Mouse (Mus musculus): ENCODE measurements at regions not wholly inside any gene's neighbourhood (a gene's known extent, or its start where the extent isn't known, plus 50 kb on each side); places are given as distances from the start of the nearest gene placed in this dataset.

DNA sequence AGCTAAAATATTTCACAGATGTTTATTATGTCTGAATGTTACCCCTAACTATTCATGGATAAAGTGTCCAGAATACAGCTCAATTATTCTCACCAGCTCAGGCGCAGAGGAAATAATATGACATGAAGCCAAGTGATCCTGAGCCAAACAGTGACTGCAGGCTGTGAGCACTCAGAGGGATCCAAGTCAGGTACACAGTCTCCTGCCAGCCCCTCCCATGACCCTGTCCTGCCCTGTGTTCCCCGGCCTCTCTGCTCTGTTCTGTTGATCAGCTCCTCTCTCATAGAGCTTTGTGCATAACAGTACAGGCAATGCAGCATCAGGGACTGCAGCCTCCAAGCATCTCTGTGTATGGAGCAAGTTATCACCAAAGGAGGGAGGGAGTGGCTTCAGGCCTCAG is 190.7 kb downstream of the Tgfb2 start:
- no peak overlapping the region for H3K9ac ChIP-seq (ENCODE audit: control insufficient read depth, low read depth, low read length, poor library complexity, severe bottlenecking)
- no peak overlapping the region for H3K27ac ChIP-seq (ENCODE audit: control insufficient read depth, low read depth, low read length)
- H3K9me3 ChIP-seq (replicated peaks; ENCODE audit: insufficient read depth, low read length), result no peaks in the 10 kb centered on the region
- no peaks in the 10 kb centered on the region for H3K36me3 ChIP-seq (ENCODE audit: control insufficient read depth in 1 of 2, insufficient read depth in 2 of 2, low read length in 2 of 2)
- no peaks in the 10 kb centered on the region for H3K27me3 ChIP-seq (ENCODE audit: control insufficient read depth in 1 of 2, insufficient read depth in 2 of 2, low read length in 2 of 2)
- DNase-seq (ENCODE audit: low read depth, low spot score), result no peak
- no peak for TF ChIP-seq CHD1 (IDR thresholded peaks at IDR 0.05; ENCODE audit: low read depth, low read length)
- no peak for TF ChIP-seq TAL1 (IDR thresholded peaks at IDR 0.05; ENCODE audit: low read length)
- H3K79me2 ChIP-seq (ENCODE audit: control insufficient read depth, insufficient read depth, low read length, poor library complexity), result no peaks in the 10 kb centered on the region
- no peak overlapping the region for H3K4me3 ChIP-seq (ENCODE audit: control insufficient read depth in 1 of 2, insufficient read depth in 1 of 2, low read depth in 2 of 2, low read length in 2 of 2)
- H3K4me1 ChIP-seq (ENCODE audit: control insufficient read depth in 1 of 2, insufficient read depth in 2 of 2, low read length in 2 of 2), result no peaks in the 10 kb centered on the region

DNA sequence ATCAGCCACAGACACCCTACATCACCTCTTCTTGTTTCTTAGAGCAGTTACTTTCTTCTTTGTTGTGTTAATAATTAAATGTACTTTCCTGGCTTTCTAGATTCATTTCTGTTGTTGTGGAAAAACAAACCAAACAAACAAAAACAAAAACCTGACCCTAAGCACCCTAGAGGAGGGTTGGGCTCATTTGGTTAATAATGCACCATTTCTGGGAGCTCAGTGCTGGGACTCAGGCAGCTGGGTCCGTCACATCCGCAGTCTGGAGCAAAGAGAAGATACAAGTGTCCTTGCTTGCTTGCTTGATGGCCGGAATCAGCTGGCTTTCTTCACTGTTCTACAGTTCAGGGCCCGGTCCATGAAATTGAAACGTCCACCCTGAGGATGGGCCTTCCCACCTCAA is 191.9 kb downstream of the Tgfb2 start:
- Histone ChIP-seq H3K36me3 (ENCODE audit: control insufficient read depth in 1 of 2, insufficient read depth in 2 of 2, low read length in 2 of 2) (no peaks in the 10 kb centered on the region), H3K27ac (ENCODE audit: control insufficient read depth, low read depth, low read length) (no peak overlapping the region), H3K4me3 (ENCODE audit: control insufficient read depth in 1 of 2, insufficient read depth in 1 of 2, low read depth in 2 of 2, low read length in 2 of 2) (no peak overlapping the region), H3K4me1 (ENCODE audit: control insufficient read depth in 1 of 2, insufficient read depth in 2 of 2, low read length in 2 of 2) (no peaks in the 10 kb centered on the region), H3K27me3 (ENCODE audit: control insufficient read depth in 1 of 2, insufficient read depth in 2 of 2, low read length in 2 of 2) (no peaks in the 10 kb centered on the region), H3K79me2 (ENCODE audit: control insufficient read depth, insufficient read depth, low read length, poor library complexity) (no peaks in the 10 kb centered on the region), H3K9me3 (replicated peaks; ENCODE audit: insufficient read depth, low read length) (no peaks in the 10 kb centered on the region), H3K9ac (ENCODE audit: control insufficient read depth, low read depth, low read length, poor library complexity, severe bottlenecking) (no peak overlapping the region)
- TF ChIP-seq KAT2A (conservative IDR thresholded peaks at IDR 0.05; ENCODE audit: low read depth, low read length) (no peak), E2F4 (IDR thresholded peaks at IDR 0.05; ENCODE audit: borderline replicate concordance, low read depth, low read length) (no peak), POLR2AphosphoS2 (IDR thresholded peaks at IDR 0.05; ENCODE audit: low read length) (no peak), TCF12 (IDR thresholded peaks at IDR 0.05; ENCODE audit: low read depth, low read length) (no peak), RAD21 (IDR thresholded peaks at IDR 0.05; ENCODE audit: low read depth, low read length) (no peak), SIN3A (IDR thresholded peaks at IDR 0.05; ENCODE audit: low read length) (no peak), BHLHE40 (IDR thresholded peaks at IDR 0.05; ENCODE audit: borderline replicate concordance, low read depth, low read length) (no peak), MXI1 (IDR thresholded peaks at IDR 0.05; ENCODE audit: low read depth, low read length) (no peak), MEF2A (IDR thresholded peaks at IDR 0.05; ENCODE audit: extremely low read depth, insufficient replicate concordance, low read depth, low read length, poor library complexity, severe bottlenecking) (no peak), CHD1 (IDR thresholded peaks at IDR 0.05; ENCODE audit: low read depth, low read length) (no peak)
- DNase-seq (ENCODE audit: low read depth, low spot score), result no peak

DNA sequence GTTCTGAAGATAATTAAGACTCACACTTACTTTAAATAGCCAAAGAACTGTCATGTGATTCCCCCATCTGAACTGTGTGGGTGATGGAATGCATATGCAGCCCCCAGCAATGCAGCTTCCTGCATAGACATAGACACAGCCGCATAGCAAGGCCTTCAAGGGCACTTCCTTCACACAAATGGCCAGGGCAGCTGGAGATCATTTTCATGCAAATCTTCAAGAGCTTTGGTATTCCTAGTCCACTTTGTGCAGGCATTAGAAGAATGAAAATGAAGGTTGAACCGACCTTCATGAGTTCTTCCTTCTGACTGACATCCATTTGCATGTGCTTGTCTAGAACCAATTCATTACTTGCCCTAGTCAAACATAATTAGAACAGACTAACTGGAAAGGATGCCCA is 195.3 kb downstream of the Tgfb2 start:
- Histone ChIP-seq H3K4me1 (ENCODE audit: control insufficient read depth in 1 of 2, insufficient read depth in 2 of 2, low read length in 2 of 2) (no peaks in the 10 kb centered on the region), H3K79me2 (ENCODE audit: control insufficient read depth, insufficient read depth, low read length, poor library complexity) (no peaks in the 10 kb centered on the region), H3K36me3 (ENCODE audit: control insufficient read depth in 1 of 2, insufficient read depth in 2 of 2, low read length in 2 of 2) (no peaks in the 10 kb centered on the region), H3K9me3 (replicated peaks; ENCODE audit: insufficient read depth, low read length) (no peaks in the 10 kb centered on the region), H3K4me3 (ENCODE audit: control insufficient read depth in 1 of 2, insufficient read depth in 1 of 2, low read depth in 2 of 2, low read length in 2 of 2) (no peak overlapping the region), H3K27me3 (ENCODE audit: control insufficient read depth in 1 of 2, insufficient read depth in 2 of 2, low read length in 2 of 2) (no peaks in the 10 kb centered on the region), H3K9ac (ENCODE audit: control insufficient read depth, low read depth, low read length, poor library complexity, severe bottlenecking) (no peak overlapping the region), H3K27ac (ENCODE audit: control insufficient read depth, low read depth, low read length) (no peak overlapping the region)
- TF ChIP-seq NRF1 (IDR thresholded peaks at IDR 0.05; ENCODE audit: insufficient read depth, low read depth, low read length, poor library complexity, severe bottlenecking) (no peak), POLR2AphosphoS2 (IDR thresholded peaks at IDR 0.05; ENCODE audit: low read length) (no peak), USF2 (IDR thresholded peaks at IDR 0.05; ENCODE audit: borderline replicate concordance in 1 of 2, insufficient read depth in 1 of 2, low read depth in 1 of 2, low read length in 2 of 2) (no peak), E2F4 (IDR thresholded peaks at IDR 0.05; ENCODE audit: borderline replicate concordance, low read depth, low read length) (no peak), SMC3 (IDR thresholded peaks at IDR 0.05; ENCODE audit: low read depth, low read length) (no peak), POLR2A (IDR thresholded peaks at IDR 0.05; ENCODE audit: control insufficient read depth in 1 of 2, insufficient read depth in 1 of 2, low read depth in 1 of 2, low read length in 2 of 2, poor library complexity in 1 of 2) (no peak), TCF12 (IDR thresholded peaks at IDR 0.05; ENCODE audit: low read depth, low read length) (no peak), KAT2A (conservative IDR thresholded peaks at IDR 0.05; ENCODE audit: low read depth, low read length) (no peak), CHD2 (IDR thresholded peaks at IDR 0.05; ENCODE audit: low read length) (no peak), MYC (IDR thresholded peaks at IDR 0.05; ENCODE audit: low read depth, low read length) (no peak), MEF2A (IDR thresholded peaks at IDR 0.05; ENCODE audit: extremely low read depth, insufficient replicate concordance, low read depth, low read length, poor library complexity, severe bottlenecking) (no peak), ZNF384 (IDR thresholded peaks at IDR 0.05; ENCODE audit: low read depth, low read length) (no peak), MXI1 (IDR thresholded peaks at IDR 0.05; ENCODE audit: low read depth, low read length) (no peak), ZC3H11A (IDR thresholded peaks at IDR 0.05; ENCODE audit: low read depth, low read length) (no peak), TAL1 (IDR thresholded peaks at IDR 0.05; ENCODE audit: low read length) (no peak), RCOR1 (IDR thresholded peaks at IDR 0.05; ENCODE audit: low read depth, low read length) (no peak), TBP (IDR thresholded peaks at IDR 0.05; ENCODE audit: low read depth, low read length) (no peak), EP300 (IDR thresholded peaks at IDR 0.05; ENCODE audit: low read depth in 1 of 2, low read length in 2 of 2) (no peak), USF1 (IDR thresholded peaks at IDR 0.05; ENCODE audit: low read depth, low read length) (no peak)
- no peak for DNase-seq (ENCODE audit: low read depth, low spot score)

All from MEL (cell line).